Mouse (Mus musculus) urinary bladder, postnatal 4 days (tissue): ENCODE measurements around the gene Supt4a.

Experiments used
- DNase-seq, 2 experiments: peaks; one replicate each; pipeline ENCODE4 v3.0.0; 2021 to 2022; ENCODE audit warnings: low spot score in 2 of 2

Supt4a gene

DNA sequence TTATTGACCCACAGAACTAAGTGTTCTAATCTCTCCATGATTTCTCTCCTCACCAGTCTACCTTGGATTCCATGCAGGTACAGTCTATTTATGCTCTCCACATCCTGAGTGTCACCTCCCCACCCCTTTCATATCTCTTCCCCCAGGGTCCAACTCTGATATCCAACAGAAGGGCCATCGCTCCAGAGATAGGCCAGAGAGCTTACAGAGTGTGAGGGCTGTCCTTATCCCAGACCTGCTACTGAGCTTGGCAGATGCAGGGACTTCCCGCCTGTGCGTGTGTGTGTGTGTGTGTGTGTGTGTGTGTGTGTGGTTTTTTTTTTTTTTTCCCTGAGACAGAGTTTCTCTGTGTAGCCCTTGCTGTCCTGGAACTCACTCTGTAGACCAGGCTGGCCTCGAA lies 31.4 kb downstream of the Supt4a start:
- no peak for DNase-seq

DNA sequence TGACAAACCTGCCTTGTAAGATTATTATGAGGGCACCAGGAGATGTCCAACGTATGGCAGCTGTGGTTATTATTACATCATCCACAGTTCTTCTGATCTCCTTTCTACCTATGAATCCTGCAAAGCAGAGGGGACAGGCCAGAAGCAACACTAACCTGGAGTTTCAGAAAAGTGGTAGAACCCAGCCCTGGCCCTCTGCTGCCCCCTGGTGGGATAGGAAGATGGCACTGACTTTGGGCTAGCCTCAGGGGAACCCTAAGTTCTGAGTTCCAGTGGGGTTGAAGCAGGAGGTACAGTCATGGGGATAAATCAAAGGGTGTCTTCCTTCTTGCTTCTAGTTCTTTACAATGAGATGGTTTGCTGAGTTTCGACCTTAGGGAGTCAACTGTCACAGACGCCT lies 33.6 kb downstream of the Supt4a start:
- DNase-seq, result peak; percentile 41 to 80

DNA sequence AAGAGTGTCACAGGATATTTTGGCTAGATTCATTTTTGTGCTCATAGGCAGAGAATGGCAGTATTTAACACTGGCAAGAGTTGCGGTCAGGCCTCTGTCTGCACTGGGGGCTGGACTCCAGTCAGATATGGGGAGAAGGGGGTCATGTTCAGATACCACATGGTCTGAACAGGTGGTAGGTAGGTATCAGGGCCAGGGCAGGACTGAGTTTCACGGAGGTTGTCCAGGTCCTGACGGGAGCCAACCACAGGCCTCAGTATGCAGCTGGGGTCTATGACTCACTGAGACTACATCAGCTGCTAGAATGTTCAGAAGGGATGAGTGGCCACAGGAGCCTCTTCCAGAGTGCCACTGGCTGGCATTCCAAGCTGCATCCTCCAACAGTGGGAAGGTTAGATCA lies 35.0 kb downstream of the Supt4a start:
- no peak for DNase-seq

DNA sequence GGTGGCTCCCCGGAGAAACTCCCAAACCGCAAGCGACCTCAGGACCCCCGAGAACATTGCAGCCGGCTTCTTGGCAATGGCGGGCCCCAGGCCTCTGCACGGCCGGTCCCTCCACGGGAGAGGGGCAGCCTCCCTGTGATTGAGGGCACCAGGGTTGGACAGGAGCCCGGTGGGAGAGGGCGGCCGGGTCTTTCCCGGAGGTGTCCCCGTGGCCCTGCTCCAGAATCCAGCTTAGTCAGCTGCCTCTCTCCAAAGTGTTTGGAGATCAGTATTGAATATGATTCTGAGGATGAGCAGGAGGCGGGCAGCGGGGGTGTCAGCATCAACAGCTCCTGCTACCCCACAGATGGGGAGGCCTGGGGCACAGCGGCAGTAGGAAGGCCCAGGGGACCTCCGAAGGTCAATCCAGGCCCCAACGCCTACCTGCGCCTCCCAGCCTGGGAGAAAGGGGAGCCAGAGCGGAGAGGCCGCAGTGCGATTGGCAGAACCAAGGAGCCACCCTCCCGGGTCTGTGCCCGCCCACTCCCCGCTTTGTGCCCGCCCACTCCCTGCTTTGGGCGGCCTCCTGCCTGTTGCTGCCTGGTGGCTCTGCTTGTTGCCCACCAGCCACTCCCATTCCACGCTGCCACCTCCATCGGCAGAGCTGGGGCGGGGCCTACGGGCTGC lies 40.9 kb downstream of the Supt4a start:
- DNase-seq, result peak; percentile 66 to 81

DNA sequence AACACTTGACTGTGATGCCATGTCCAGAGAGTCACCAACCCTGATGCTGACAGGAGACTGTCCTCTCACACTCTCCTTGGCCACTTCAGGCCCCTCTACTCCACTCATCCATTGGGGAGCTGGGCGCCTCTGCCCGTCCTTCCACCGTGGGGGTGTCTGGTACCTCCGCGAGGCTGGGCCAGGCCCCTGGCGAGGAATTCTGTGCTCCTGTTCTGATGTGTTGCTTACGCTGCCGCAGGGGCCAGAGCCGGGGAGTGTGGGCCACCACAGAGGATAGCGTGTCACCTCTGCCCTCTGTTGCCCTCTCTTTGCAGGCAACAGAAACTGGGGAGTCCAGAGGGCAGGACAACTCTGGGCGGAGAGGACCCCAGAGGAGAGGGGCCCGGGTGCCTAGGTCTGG lies 41.6 kb downstream of the Supt4a start:
- DNase-seq, result no peak

DNA sequence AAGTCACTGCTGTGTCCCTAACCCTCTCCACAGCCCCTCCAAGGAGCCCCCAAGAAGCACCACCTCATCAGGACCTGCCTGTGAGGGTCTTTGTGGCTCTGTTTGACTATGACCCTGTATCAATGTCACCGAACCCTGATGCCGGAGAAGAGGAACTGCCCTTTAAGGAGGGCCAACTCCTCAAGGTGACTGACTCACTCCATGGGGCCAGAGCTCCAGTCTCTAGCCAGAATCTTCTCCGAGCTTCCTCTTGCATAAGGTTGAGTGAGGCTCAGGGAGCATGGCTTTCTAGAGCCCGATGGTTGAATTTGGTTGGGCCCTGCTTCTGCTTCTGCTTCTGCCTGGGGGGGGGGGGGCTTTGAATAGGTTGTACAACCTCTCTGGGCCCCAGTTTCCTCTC lies 42.0 kb downstream of the Supt4a start:
- no peak for DNase-seq

DNA sequence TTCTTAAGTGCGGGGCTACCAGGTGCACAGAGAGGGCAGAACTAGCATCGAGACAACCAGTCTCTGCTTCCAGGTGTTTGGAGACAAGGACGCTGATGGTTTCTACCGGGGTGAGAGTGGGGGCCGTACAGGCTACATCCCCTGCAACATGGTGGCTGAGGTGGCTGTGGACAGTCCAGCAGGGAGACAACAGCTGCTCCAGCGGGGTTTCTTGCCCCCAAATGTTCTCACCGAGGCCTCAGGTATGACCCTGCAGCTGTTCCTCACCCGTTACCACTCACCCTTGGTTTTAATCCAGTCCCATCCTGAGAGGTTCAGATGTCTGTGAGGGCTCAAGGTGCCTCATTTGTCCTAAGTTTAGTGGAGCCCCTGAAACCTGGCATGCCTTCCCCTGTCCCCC lies 42.8 kb downstream of the Supt4a start:
- no peak for DNase-seq

DNA sequence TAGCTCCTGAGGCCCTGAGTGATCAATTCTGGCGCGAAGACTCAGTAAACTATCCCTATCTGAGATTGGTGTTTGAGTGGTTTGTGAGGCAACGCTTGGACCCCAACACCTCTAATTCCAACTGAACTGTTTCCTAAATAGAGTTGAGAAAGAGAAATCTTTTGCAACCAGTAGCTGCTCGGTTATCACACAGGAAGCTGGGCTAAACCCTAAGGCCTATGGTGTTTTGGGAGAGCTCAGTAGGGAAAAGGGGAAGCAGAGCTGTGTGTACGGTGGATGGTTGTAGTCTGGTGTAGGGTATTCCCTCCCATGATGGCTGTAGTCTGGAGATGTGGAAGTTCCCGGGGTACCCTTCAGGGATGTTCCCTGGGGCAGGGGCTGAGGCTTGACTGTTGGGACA lies 52.7 kb downstream of the Supt4a start:
- DNase-seq, result no peak
